Mouse (Mus musculus) limb, embryonic 10.5 days (tissue): ENCODE measurements around the gene Fgfr2. TPM values are rescaled to one million over a fixed set of nuclear protein-coding genes. Genes with fewer than 3 reads are reported as not detected.

ENCODE experiments used
- DNase-seq: peaks from one replicate; pipeline ENCODE4 v3.0.0-alpha.2; 2017; ENCODE audit warnings: low spot score
- H3K27ac ChIP-seq: fragments of 300-500 bp; sonication (generic); 2 replicates; pipeline ENCODE4 v1.5.1; 2016; ENCODE audit warnings: mild to moderate bottlenecking
- H3K27me3 ChIP-seq: fragments of 300-500 bp; sonication (generic); 2 replicates; pipeline ENCODE4 v1.6.1; 2016; ENCODE audit warnings: low read depth, mild to moderate bottlenecking; ENCODE audit not compliant: poor library complexity, severe bottlenecking
- H3K36me3 ChIP-seq: fragments of 300-500 bp; sonication (generic); 2 replicates; pipeline ENCODE4 v1.6.1; 2016; ENCODE audit warnings: mild to moderate bottlenecking, moderate library complexity
- H3K4me1 ChIP-seq: fragments of 300-500 bp; sonication (generic); 2 replicates; pipeline ENCODE4 v1.6.1; 2016
- H3K4me3 ChIP-seq: fragments of 300-500 bp; sonication (generic); 2 replicates; pipeline ENCODE4 v1.5.1; 2016; ENCODE audit warnings: mild to moderate bottlenecking, moderate library complexity
- H3K9me3 ChIP-seq: fragments of 300-500 bp; sonication (generic); replicated peaks from 2 replicates; pipeline ENCODE4 v1.6.1; 2016; ENCODE audit warnings: mild to moderate bottlenecking
- WGBS: fragments of 180-500 bp; shearing (Covaris S2); methylation state at CpG from one replicate; pipeline ENCODE4 v1.1.7; 2016; 5-methylcytosine and 5-hydroxymethylcytosine counted together
- polyA plus RNA-seq: library from polyadenylated mRNA; unstranded; fragments of >200 nt; fragmentation: Nextera tagmentation; extraction: Ambion mirVana; gene quantifications from 2 replicates; pipeline ENCODE4 v1.2.1, GENCODE M21; 2016

Fgfr2 gene
- polyA plus RNA-seq, 1 experiment from 2014 or later = 64.4 TPM

- no peaks in the 10 kb centered on the region for H3K9me3 ChIP-seq
- H3K27me3 ChIP-seq = no peaks in the 10 kb centered on the region
- peaks cover 2% of the 10 kb centered on the region; the same call in 1 of the 2 replicates for H3K36me3 ChIP-seq
- peak overlapping the region; percentile 38 for H3K4me3 ChIP-seq
- 34% methylated on average over 7 of the region's 7 CpGs for WGBS
- peak overlapping the region; percentile 84 for H3K27ac ChIP-seq
- peaks cover 78% of the 10 kb centered on the region for H3K4me1 ChIP-seq
- DNase-seq = no peak
Observed at GRCm38 (mm10) chr7:132808051-132808796, 314.9 kb downstream of the Fgfr2 start.

DNA sequence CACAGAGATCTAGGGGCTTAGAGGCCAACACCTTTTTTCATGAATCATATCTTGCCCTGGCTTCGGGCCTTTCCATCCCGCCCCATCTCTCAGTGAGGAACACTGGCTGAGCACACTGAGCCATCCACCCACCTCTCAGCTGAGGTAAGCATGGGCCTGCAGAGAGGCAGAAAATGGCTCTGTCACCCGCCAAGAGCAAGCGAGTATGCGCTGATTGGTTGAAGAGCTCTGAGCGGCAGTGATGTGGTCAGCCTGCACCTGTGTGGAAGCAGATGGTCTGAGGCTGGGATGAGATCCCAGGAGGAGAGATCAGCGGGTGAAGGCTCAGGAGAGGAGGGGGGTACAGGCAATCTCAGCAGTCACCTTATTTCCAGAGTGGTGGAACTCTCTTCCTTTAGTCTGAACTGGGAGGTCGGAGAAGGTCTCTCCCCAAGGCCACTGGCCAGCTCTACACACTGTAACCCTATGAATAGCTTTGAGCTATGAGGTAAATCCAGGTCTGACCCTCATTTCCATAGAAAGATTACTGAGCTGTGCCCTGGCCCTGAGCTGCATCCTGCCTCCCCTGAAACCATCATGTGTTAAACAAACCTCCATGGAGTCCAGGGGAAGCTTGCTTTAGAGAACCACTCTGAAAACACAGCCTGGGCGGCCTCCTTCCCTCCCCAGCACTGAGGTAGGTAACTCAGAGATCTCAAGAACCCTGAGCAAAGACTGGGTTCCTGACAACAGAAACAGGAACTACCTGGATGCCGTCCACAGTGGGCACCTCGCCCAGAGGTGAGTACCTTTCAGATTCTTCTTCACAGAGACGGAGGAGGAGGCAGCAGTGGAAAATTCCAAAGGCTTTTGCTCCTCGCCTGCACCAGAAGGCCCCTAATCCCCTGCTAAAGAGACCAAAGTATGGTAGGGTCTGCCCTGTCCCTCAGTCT is 316.0 kb downstream of the Fgfr2 start:
- peaks cover 80% of the 10 kb centered on the region for H3K4me1 ChIP-seq
- H3K4me3 ChIP-seq = no peak overlapping the region
- H3K9me3 ChIP-seq = no peaks in the 10 kb centered on the region
- no peaks in the 10 kb centered on the region for H3K27me3 ChIP-seq
- 76% methylated on average over 13 of the region's 13 CpGs for whole genome bisulfite sequencing
- DNase-seq = no peak
- peak overlapping the region; percentile 84; the same call in 1 of the 2 replicates for H3K27ac ChIP-seq
- H3K36me3 ChIP-seq = peaks cover 5% of the 10 kb centered on the region

DNA sequence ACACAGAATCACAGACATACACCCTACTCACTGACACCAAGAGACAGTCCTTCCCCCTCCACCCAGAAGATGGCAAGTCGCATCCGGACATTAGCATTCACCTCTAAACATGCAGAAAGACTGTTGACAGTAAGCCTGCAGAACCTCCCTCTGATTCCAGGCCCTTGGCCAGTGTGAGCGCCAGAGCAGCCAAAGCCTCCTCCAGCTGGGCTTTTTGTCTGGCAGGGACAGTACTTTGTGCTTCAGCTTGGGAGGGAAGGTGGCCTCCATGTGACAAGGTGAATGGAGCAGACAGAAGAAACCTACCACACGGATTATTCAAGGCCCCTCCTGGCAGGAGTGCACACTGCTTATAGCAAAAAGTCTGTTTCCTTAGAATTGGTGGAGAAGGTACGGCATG is 316.9 kb downstream of the Fgfr2 start:
- Histone ChIP-seq H3K27ac (no peak overlapping the region), H3K9me3 (no peaks in the 10 kb centered on the region), H3K27me3 (no peaks in the 10 kb centered on the region), H3K4me1 (peaks cover 78% of the 10 kb centered on the region), H3K4me3 (no peak overlapping the region), H3K36me3 (peaks cover 14% of the 10 kb centered on the region)
- no peak for DNase-seq
- WGBS = 79% methylated on average over 5 of the region's 5 CpGs

DNA sequence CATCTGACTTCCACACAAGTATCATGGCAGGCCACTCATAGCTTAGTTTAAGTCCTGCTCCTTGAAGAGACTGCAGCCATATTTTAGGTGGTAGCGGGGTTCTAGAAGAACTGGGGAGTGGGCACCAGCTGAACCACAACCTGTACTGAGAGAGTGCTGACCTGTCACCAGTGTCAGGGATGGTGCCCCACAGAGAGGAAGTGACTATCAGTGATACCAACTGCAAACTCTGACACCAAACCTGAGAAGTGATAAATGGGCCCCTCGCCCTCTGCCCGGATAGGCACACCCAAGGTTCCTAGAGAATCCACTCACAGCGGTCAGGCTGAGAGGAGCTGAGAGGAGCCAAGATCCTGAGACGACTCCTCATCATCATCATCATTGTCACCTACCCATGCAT is 318.2 kb downstream of the Fgfr2 start:
- H3K4me1 ChIP-seq = peaks cover 66% of the 10 kb centered on the region
- no peak for DNase-seq
- H3K36me3 ChIP-seq = peaks cover 23% of the 10 kb centered on the region
- WGBS = 79% methylated on average over 5 of the region's 5 CpGs
- H3K27ac ChIP-seq = no peak overlapping the region
- no peaks in the 10 kb centered on the region for H3K9me3 ChIP-seq
- H3K27me3 ChIP-seq = no peaks in the 10 kb centered on the region
- no peak overlapping the region for H3K4me3 ChIP-seq

- WGBS = 90% methylated on average over 7 of the region's 7 CpGs
- Histone ChIP-seq H3K27me3 (no peaks in the 10 kb centered on the region), H3K27ac (no peak overlapping the region)
Observed at GRCm38 (mm10) chr7:132804461-132804860, 318.7 kb downstream of the Fgfr2 start.

GRCm38 (mm10) chr7:132803962-132804361 is 319.2 kb downstream of the Fgfr2 start:
- Histone ChIP-seq H3K27me3 (no peaks in the 10 kb centered on the region), H3K9me3 (no peaks in the 10 kb centered on the region), H3K4me1 (peaks cover 59% of the 10 kb centered on the region), H3K4me3 (no peak overlapping the region), H3K27ac (no peak overlapping the region), H3K36me3 (peaks cover 23% of the 10 kb centered on the region)
- no peak for DNase-seq
- WGBS = 64% methylated on average over 3 of the region's 3 CpGs

More at GRCm38 (mm10) chr7:132804461-132804860, 318.7 kb downstream of the Fgfr2 start:
- DNase-seq = no peak
- Histone ChIP-seq H3K4me3 (no peak overlapping the region), H3K4me1 (peaks cover 64% of the 10 kb centered on the region), H3K9me3 (no peaks in the 10 kb centered on the region), H3K36me3 (peaks cover 23% of the 10 kb centered on the region)

- H3K9me3 ChIP-seq = no peaks in the 10 kb centered on the region
- peaks cover 27% of the 10 kb centered on the region for H3K36me3 ChIP-seq
- no peak for DNase-seq
- H3K4me1 ChIP-seq = peaks cover 53% of the 10 kb centered on the region
- H3K4me3 ChIP-seq = no peak overlapping the region
- H3K27me3 ChIP-seq = no peaks in the 10 kb centered on the region
- H3K27ac ChIP-seq = no peak overlapping the region
- 71% methylated on average over 2 of the region's 2 CpGs for WGBS
Observed at GRCm38 (mm10) chr7:132803336-132803735, 319.8 kb downstream of the Fgfr2 start.

- peaks cover 46% of the 10 kb centered on the region for H3K4me1 ChIP-seq
- H3K4me3 ChIP-seq = no peak overlapping the region
- H3K27ac ChIP-seq = peak overlapping the region; percentile 21; the same call in 1 of the 2 replicates
- DNase-seq = no peak
- peaks cover 33% of the 10 kb centered on the region for H3K36me3 ChIP-seq
- H3K9me3 ChIP-seq = no peaks in the 10 kb centered on the region
- H3K27me3 ChIP-seq = no peaks in the 10 kb centered on the region
- WGBS = 88% methylated on average over 11 of the region's 11 CpGs
Observed at GRCm38 (mm10) chr7:132802691-132803090, 320.5 kb downstream of the Fgfr2 start.

DNA sequence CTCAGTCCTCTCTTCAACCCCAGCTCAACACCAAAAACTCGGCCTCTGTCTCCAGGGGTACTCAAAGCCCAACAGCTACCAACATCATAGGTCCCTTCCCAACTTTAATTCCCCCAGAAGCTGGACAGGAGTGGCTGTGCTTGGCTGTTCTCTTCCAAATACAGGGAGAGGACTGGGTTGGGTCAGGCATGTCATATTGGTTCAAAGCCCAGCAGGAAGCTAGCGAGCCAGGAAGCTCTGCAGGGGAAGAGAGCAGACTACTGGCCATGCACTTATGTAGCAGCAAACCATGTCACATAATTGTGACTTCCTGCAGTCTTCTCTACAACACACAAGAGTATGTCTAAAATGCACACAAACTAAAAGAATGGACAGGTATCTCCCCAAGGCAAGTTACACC is 321.1 kb downstream of the Fgfr2 start:
- H3K9me3 ChIP-seq = no peaks in the 10 kb centered on the region
- H3K27me3 ChIP-seq = no peaks in the 10 kb centered on the region
- peaks cover 40% of the 10 kb centered on the region for H3K4me1 ChIP-seq
- H3K36me3 ChIP-seq = peaks cover 38% of the 10 kb centered on the region
- H3K4me3 ChIP-seq = no peak overlapping the region
- DNase-seq = no peak
- WGBS = 78% methylated on average over 2 of the region's 2 CpGs
- H3K27ac ChIP-seq = peak overlapping the region; percentile 21

DNA sequence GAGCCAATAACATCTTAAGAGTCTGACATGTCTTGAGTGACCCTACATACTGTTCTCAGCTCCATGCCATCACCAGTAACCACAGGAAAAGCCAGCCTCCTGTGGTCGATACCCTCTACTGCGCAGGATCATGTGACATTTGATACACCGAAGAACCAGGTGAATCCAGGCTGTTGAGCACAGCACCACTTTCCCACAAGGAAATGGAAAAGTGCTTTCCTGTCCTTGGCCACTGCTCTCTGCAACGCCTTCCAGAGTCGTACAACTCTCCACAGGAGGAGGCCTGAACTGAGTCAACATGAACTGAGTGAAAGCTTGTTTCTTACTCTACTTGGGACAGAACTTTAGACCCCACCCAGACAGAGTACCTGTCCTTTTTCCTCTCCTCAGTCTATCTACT is 321.6 kb downstream of the Fgfr2 start:
- H3K4me3 ChIP-seq = no peak overlapping the region
- H3K27me3 ChIP-seq = no peaks in the 10 kb centered on the region
- H3K4me1 ChIP-seq = peaks cover 35% of the 10 kb centered on the region
- H3K27ac ChIP-seq = peak overlapping the region; percentile 21; the same call in 1 of the 2 replicates
- no peaks in the 10 kb centered on the region for H3K9me3 ChIP-seq
- no peak for DNase-seq
- H3K36me3 ChIP-seq = peaks cover 35% of the 10 kb centered on the region
- WGBS = 93% methylated on average over 5 of the region's 5 CpGs

DNA sequence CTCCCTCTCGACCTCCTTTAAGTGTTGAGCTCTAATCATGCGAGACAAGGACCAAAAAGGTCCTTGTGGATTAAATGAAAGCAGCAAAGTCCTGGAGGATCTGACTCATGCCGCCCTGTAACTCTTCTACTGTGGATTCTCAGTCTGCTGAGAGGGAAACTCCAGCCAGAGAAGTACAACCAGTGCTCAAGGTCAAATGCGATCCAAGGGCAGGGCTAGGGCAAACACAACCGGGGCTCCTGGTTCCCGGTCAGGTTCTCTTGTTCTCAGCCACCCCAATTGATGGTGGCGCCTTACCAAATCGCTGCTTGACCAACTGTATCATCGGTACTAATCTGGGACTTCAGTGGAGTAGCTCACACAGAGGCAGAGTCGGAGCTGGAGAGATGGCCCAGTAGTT is 322.3 kb downstream of the Fgfr2 start:
- H3K27me3 ChIP-seq = no peaks in the 10 kb centered on the region
- H3K9me3 ChIP-seq = no peaks in the 10 kb centered on the region
- peaks cover 35% of the 10 kb centered on the region for H3K36me3 ChIP-seq
- H3K4me3 ChIP-seq = no peak overlapping the region
- no peak overlapping the region for H3K27ac ChIP-seq
- WGBS = 91% methylated on average over 10 of the region's 10 CpGs
- peaks cover 33% of the 10 kb centered on the region for H3K4me1 ChIP-seq
- no peak for DNase-seq

- DNase-seq = no peak
- no peak overlapping the region for H3K4me3 ChIP-seq
- H3K4me1 ChIP-seq = peaks cover 27% of the 10 kb centered on the region
- no peaks in the 10 kb centered on the region for H3K27me3 ChIP-seq
- 93% methylated on average over 5 of the region's 5 CpGs for WGBS
- no peaks in the 10 kb centered on the region for H3K9me3 ChIP-seq
- no peak overlapping the region; the same call in 1 of the 2 replicates for H3K27ac ChIP-seq
- peaks cover 40% of the 10 kb centered on the region for H3K36me3 ChIP-seq
Observed at GRCm38 (mm10) chr7:132799119-132800016, 323.8 kb downstream of the Fgfr2 start.
